Mouse (Mus musculus) cerebellum, postnatal 36 days (tissue): ENCODE results near the gene Coil.
"Not testable (repeated sequence)": the region's sequence is repeated elsewhere in the genome, so short reads cannot be mapped to it uniquely, and the experiment has no call there.

Experiments used
- DNase-seq, 2 experiments: peaks; one replicate each; pipeline ENCODE4 v3.0.0; 2021 to 2022; ENCODE audit warnings: mixed read lengths in 2 of 2

The Coil gene

DNA sequence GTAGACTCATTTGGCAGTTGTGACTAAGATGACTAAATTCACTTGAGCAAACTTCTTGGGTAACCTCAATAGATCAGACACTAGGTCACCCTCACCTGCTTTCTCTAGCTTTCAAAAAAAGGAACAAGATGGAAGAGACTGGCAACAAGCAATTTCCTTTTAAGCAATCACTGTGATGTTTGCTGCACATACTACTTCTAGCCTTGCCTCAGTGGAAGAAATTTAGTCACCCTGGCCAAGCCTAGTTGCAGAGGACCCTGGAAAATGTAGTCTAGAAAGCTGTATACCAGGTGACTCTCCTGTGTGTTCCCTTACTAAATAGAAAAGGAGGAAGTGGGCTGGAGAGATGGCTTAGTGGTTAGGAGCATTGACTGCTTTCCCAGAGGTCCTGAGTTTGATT, 36.4 kb downstream of the Coil start:
- DNase-seq, result no peak

GRCm38 (mm10) chr11:89007582-89007981, 37.5 kb downstream of the Coil start:
- no peak for DNase-seq

GRCm38 (mm10) chr11:89009066-89009465, 39.0 kb downstream of the Coil start:
- DNase-seq, result no peak

GRCm38 (mm10) chr11:89009496-89009895, 39.4 kb downstream of the Coil start:
- DNase-seq, result no peak

GRCm38 (mm10) chr11:89012241-89012640, 42.2 kb downstream of the Coil start:
- no peak for DNase-seq

DNA sequence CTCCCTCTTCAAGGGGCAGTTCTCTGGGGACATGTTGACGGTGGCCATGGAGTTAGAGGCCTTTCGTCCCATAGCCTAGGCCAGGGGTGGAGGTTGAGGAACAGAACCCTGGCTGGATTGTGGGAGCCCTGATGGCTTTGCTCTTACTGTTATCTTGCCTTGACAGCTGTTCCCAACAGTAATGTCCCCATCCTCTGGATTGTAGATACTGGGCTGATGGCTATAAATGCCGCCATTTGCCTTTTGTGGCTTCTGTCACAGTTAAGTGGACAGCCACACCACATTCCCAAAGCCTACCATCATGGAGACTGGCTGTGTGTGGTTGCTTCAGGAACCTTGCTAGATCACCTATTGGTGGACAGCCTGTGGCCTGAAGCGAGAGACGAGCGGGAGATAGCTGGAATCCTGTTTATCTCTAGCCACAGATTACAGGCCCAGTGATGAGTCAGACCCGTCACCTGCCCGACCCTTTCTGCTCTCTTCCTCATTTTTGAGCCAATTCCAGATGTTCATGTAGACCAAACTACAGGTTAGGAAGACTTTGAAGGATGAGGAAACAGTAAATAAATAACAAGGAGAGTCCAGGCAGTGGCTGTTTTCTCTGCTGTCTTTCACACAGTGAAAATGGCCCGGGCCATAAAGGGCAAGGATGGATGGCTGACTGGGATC, 47.6 kb downstream of the Coil start:
- no peak for DNase-seq

DNA sequence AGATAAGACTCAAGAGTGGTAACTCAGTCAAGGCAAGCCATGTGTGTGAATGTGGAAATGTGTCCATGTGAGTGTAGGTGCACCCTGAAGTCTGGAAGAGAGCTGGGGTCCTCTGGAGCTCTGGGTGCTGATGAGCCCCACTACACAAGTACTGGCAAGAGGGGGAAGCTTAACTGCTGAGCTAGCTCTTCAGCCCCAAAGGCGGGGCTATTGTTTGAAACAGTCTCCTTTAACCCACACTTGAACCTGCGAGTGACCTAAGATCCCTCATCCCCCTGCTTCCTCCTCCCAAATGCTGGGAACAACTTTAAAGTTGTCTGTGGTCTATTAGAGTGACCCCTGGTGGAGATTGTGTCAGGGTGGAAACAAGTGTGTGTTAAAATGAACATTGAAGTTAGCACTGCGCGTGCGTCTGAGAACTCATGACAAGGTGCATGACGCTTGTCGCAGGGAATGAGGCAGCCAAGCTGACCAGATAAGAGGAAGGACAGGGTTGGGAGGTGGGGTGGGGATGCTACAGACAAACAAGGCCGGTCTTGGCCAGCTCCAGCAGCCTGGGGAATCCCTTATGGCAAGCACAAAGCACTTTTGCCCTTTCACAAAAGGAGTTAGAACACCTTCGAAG, 50.7 kb downstream of the Coil start:
- no peak for DNase-seq

DNA sequence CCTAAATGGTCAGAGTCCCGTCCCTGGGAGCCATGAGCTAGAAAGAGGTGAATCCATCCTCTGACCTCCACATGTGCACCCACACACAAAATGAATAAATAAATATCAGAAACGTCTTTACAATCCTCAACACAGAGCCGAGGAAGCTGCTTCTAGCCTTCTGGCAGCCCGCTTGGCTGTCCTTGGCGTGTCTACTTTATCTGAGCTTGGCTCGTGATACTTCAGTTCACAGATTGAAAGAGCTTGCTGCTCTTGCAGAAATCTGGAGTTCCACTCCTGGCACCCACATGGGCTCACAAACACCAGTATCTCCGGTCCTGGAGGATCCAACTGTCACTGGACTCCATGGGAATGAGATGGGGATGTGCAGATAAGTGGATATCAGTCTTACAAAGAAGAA, 51.6 kb downstream of the Coil start:
- no peak for DNase-seq

DNA sequence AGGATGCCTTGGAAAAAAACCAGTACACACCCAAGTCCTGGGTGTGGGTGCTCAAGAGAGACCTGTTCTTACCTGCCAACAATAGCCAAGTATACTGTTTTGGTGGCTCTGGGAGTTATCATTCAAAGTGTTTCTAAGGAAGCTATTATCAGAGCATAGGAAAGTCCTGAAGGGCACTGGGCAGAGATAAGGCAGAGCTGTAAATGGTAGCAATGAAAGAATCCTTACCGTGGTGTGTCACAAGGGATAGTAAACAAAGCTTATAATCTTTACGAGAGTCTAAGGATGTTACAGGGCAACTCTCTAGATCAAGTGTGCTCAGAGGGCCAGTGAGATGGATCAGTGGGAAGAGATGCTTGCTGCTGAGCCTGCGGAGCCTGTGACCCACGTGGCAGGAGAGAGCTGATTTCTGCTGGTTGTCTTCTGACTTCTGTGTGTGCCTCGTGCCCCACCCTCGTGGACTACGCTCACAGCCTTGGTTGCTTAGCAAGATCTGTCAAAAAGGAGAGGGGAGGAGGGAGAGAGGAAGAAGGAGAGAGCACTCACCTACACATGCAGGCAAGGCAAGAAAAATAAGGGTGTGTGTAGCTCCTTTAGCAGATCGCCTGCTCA, 52.2 kb downstream of the Coil start:
- no peak for DNase-seq

GRCm38 (mm10) chr11:89023477-89023876, 53.4 kb downstream of the Coil start:
- no peak for DNase-seq

DNA sequence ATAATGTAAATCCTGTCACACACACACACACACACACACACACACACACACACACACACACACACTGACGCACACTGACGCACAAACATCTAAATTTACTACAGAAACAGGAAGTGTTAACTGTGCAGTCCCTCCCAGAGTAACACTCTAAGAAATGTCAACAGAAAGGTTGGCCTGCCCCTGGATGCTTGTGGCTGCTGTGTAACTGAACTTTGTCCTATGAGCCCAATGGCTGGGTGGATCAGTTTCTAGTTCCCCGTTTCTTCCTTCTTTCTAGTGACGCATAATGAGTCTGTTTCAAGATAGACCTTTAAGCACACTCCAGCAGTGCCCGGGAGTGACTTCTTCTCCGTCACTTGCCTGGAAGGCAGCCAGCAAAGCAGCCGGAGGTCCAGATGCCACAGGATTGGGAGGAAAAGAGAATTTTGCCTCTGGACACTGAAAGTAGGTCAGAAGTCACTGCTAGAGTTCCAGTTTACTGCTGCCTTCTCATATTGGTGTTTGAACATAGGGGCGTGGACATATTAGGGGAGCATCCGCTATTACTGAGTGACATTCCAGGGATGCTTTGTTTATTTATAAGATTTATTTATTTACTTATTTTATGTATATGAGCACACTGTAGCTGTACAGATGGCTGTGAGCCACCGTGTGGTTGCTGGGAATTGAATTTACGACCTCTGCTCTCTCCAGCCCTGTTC, 54.3 kb downstream of the Coil start:
- DNase-seq, result peak; percentile 27 to 43

DNA sequence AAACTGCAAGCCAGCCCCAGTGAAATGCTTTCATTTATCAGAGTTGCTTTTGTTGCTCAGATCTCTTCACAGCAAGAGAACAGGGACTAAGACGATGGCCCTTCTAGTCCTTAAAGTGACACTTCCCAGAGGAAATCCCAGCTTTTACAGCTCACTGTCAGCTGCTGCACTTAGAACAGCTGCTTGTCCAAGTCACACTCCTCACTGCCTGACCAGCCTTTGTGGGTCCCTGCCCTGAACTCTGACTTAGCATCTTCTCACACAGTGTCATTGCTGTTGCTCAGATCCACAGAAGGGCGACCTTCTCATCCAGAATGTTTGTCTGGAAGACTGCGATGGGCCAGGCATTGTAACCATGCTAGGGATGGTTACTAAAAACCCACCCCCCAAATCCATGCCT, 55.6 kb downstream of the Coil start:
- no peak for DNase-seq

DNA sequence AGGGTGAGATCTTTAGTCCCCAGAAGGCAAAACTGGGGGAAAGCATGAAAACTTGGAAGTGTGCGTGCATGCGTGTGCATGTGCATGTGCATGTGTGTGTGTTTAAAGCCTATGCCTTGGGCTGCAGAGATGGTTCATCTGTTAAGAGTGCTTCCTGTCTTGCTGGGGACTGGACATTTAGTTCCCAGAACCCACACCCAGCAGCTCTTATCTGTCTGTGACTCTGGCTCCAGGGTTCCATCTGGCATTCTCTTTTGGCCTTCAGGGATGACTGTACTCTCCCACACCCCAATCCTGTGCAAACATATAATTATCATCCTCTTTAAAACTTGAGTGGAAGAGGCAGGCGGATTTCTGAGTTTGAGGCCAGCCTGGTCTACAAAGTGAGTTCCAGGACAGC, 56.1 kb downstream of the Coil start:
- no peak for DNase-seq

DNA sequence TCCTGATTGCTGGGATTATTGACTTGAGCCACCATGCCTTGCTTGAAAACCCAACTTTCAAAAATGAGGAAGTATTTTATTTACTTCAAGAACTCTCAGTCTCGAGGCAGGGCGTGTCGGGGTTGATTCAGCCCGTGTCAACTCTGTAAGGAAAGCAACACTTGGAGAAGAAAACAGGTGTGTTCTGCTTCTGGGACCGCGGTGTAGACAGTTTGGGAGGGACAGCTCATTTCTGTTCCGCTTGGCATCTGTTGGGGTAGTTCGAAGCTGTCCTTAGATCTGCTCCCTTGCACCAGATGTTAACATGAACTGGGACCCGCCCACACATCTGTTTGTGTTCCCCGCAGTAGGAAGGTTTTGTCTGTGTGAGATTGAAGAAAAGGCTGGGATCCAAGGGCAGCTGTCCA, 57.9 kb downstream of the Coil start:
- no peak for DNase-seq

- DNase-seq, result no peak
These were observed 58.9 kb downstream of the Coil start for GRCm38 (mm10) chr11:89028871-89029405.

DNA sequence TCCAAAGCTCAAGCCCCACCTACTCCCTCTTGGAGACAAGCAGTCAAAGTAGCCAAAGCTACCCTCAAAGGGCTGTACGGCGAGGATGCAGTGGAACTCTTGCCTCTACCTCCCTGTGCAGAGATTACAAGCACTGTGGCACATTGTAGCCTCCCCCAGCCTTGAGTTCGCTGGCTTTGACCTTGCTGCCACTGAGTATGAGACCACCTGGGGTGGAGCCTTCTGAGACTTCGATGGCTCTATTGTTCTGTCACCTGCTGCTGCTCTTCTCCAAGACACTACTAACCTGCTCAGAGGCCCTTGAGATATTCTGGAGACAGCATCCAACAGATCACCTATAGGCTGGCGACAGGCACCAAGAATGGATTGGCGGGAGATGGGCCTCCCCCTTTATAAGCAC, 60.5 kb downstream of the Coil start:
- no peak for DNase-seq

DNA sequence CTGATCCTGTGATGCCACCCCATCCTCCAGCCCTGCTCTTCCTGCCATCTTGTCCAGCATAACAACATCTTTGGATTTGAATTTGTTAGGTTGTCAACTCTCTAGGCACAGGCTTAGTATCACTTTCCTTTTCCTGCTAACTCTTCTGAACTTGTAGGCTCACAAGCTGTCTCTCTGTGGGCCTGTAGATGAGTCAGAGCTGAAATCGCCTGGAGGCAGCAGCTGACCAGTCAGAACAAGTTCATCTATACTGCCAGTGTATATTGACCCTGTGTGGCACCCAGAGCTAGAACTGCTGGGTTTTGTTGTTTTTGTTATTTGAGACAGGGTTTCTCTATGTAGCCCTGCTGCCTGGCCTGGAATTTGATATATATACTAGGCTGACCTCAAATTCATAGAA, 61.1 kb downstream of the Coil start:
- no peak for DNase-seq

DNA sequence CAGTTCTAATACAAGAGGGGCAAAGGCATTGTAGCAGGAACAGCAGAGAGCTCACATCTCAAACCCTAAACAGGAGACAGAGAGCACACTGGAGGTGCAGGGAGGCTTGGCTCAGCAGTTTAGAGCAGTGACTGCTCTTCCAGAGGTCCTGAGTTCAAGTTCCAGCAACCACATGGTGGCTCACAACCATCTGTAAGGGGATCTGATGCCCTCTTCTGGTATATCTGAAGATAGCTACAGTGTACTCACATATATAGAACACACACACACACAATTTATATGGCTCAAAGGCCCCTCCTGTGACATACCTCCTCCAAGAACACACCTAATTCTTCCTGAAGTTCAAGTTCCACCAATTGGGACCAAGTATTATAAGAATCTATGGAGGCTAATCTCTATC, 64.5 kb downstream of the Coil start:
- no peak for DNase-seq

- no peak for DNase-seq
These were observed 65.5 kb downstream of the Coil start for GRCm38 (mm10) chr11:89035552-89035951.

DNA sequence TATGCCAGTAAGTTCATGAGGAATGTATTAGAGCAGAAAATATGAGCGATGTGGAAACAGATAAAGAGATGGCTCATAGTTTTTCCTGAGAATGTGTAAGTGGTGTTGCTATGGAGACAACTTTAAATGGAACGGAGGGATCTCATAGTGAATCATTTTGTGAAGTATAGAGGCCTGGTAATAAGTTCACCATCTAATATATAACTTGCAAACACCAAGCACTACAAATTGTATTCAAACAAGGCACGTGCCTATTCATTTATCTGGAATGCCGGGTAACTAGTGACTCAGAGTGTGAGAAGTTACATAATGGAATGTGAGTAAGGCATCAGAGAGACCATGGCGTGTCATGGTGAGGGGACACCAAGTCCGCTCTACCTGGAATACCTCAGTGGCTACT, 68.4 kb downstream of the Coil start:
- no peak for DNase-seq

- DNase-seq, result peak; percentile 38 to 47
These were observed 69.3 kb downstream of the Coil start for GRCm38 (mm10) chr11:89039325-89039724.

- DNase-seq, result not testable (repeated sequence)
These were observed 71.0 kb downstream of the Coil start for GRCm38 (mm10) chr11:89041073-89041472.
